Mouse (Mus musculus) natural killer cell, adult 2 months (primary cell): ENCODE measurements at regions not wholly inside any gene's neighbourhood (a gene's known extent, or its start where the extent isn't known, plus 50 kb on each side); places are given as distances from the start of the nearest gene placed in this dataset.

Source experiments
- DNase-seq, 2 experiments: peaks; one replicate each; pipeline ENCODE4 v3.0.0; 2022; ENCODE audit warnings: low spot score in 2 of 2

- peak in 1 of 2 experiments; percentile 3 for DNase-seq
Observed at GRCm38 (mm10) chr14:99614748-99615147, 316.3 kb downstream of the Klf5 start.

- no peak for DNase-seq
Observed at GRCm38 (mm10) chr14:99616655-99617335, 318.3 kb downstream of the Klf5 start.

GRCm38 (mm10) chr14:99617374-99617773 lies 318.9 kb downstream of the Klf5 start:
- no peak for DNase-seq

GRCm38 (mm10) chr14:99621538-99621937 lies 323.0 kb downstream of the Klf5 start:
- DNase-seq: no peak

- DNase-seq: peak; percentile 3 to 21
Observed at GRCm38 (mm10) chr14:99624380-99625327, 326.2 kb downstream of the Klf5 start.

- no peak for DNase-seq
Observed at GRCm38 (mm10) chr14:99627615-99628014, 329.1 kb downstream of the Klf5 start.

GRCm38 (mm10) chr14:99631092-99631491 lies 332.6 kb downstream of the Klf5 start:
- DNase-seq: peak; percentile 8 to 29

- DNase-seq: no peak
Observed at GRCm38 (mm10) chr14:99632444-99632843, 334.0 kb downstream of the Klf5 start.

GRCm38 (mm10) chr14:99635556-99636150 lies 337.2 kb downstream of the Klf5 start:
- no peak for DNase-seq

GRCm38 (mm10) chr14:99641475-99642453 lies 343.3 kb downstream of the Klf5 start:
- DNase-seq: no peak

- DNase-seq: no peak
Observed at GRCm38 (mm10) chr14:99646323-99646722, 347.8 kb downstream of the Klf5 start.

- no peak for DNase-seq
Observed at GRCm38 (mm10) chr14:99674399-99674798, 375.9 kb downstream of the Klf5 start.

- no peak for DNase-seq
Observed at GRCm38 (mm10) chr14:99687062-99687806, 388.7 kb downstream of the Klf5 start.

- no peak for DNase-seq
Observed at GRCm38 (mm10) chr14:99688415-99688814, 389.9 kb downstream of the Klf5 start.

- no peak for DNase-seq
Observed at GRCm38 (mm10) chr14:99696301-99696700, 397.8 kb downstream of the Klf5 start.

GRCm38 (mm10) chr14:99699545-99699944 lies 401.1 kb downstream of the Klf5 start:
- no peak for DNase-seq

- DNase-seq: no peak
Observed at GRCm38 (mm10) chr14:99706004-99706403, 407.5 kb downstream of the Klf5 start.

- DNase-seq: no peak
Observed at GRCm38 (mm10) chr14:99708066-99708465, 409.6 kb downstream of the Klf5 start.

GRCm38 (mm10) chr14:99709764-99710163 lies 411.3 kb downstream of the Klf5 start:
- no peak for DNase-seq

GRCm38 (mm10) chr14:99710656-99711177 lies 412.2 kb downstream of the Klf5 start:
- no peak for DNase-seq
